Mouse (Mus musculus): ENCODE data around the gene Mpig6b. TPM values are rescaled to one million over a fixed set of nuclear protein-coding genes. Genes with fewer than 3 reads are reported as not detected.

The Mpig6b gene
- total RNA-seq (2021) = under 1 TPM; 0.22 to 0.90 TPM
- long read RNA-seq, experiment 1 = 0 reads
- long read RNA-seq, experiment 2 = 0 reads

DNA sequence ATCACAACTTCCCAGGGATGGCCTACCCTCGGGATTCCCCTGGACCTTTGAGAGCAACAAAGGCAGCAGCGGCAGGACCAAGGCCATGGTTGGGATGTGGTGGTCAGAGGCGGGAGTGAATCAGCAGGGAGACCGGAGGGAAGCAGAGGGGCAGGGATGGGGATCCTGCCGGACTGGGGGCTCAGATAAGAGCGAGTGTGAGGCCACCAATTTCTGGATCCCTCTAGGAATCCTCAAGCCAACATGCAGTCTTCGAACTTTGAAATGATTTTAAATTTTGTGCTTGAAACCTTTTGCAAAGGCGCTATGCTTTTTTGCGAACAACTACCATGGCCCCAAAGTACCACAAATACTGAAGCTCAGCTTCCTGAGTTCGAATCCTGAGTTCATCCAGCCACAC lies at the start of gene Mpig6b:
Mpig6b (minus strand) TSS at position 101 of the 400 bp plus-strand sequence.
- no peak for DNase-seq (ENCODE audit: low spot score in 2 of 2)

DNA sequence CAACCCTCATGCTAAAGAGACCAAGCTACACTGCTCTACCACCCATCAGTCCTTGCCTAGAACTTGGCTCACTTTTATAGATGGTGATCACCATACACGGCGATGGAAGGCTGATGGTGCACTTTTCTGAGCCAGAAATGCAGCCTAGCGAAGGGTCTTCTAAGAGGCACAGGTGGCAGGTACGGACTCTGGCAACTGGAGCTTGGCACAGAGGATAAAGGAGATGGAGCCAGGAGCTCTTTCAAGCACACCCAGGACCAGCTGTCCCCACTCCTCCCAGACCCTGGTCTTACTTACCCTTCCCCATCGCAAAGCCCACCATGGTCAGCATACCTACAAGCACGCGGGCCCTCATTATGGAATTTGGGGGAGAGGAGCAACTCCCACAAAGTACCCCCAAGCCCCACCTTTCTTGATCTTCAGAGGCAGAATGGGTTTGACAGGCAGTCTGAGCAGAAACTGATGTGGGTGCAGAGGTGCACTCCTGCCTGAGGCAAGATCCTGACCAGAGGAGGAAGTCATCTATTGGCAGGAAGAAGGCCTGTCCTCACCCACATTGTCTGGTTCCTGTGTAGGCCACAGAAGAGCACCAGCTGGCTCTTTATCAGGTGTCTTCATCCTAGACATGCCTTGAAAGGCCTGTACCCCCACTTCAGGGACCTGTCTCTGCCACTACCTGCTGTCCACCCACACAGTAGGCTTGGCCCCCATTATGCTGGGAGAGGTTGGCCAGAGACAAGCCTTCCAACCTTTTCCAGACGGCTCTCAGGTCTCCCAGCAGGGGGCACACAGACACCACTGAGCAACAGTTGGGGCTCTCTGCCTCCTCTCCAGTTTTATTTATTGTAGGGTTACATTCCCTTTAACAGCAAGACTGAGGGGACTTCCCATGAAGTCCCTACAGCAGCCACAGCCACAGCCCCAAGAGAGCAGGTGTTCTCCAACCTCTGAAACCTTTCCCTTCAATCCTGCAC lies 49.3 kb upstream of the Mpig6b start, which contains the start of gene Ly6g5b:
Ly6g5b (minus strand) TSS at position 383 of the 974 bp plus-strand sequence.
- no peak for DNase-seq (ENCODE audit: low spot score in 2 of 2)

DNA sequence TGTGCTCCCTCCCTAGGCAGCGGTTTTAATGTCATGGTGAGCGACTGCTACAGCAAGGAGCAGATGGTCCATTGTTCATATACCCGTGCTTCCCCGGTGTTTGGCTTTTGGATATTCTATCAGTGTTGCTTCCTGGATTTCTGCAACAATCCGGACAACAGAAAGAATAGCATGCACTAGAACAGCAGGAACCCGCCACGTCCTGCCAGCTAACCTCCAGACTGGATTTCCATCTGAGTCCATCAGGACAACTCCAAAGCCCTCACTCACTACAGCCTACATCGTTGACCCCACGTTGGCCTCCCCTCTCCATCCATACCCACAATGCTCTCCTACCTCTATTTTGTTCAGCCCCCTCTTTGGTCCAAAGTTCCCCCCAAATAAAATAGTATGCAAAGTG lies 45.8 kb upstream of the Mpig6b start:
- no peak for DNase-seq (ENCODE audit: low spot score in 2 of 2)

DNA sequence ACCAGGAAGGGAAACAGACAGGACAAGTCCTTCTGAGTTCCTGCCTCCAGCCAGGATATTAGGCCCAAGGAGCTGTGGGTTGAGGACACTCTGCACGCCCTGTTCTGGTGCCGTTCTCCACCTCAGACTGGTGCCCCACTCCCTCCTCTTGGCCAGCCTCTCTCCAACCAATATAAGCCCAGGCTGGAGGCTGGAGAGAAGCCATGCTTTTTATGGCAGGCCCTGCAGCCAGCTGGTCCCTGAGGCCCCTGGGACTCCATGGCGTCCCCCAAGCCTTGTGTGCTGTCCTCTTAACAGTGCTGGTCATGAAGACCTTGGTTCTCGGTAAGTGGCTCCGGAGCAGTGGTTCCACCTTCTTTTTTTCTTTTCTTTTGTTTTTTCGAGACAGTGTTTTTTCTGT lies 42.1 kb upstream of the Mpig6b start, which contains the start of gene Ly6g5c:
Ly6g5c (plus strand) TSS at position 183 of the 400 bp plus-strand sequence.
- no peak for DNase-seq (ENCODE audit: low spot score in 2 of 2)

DNA sequence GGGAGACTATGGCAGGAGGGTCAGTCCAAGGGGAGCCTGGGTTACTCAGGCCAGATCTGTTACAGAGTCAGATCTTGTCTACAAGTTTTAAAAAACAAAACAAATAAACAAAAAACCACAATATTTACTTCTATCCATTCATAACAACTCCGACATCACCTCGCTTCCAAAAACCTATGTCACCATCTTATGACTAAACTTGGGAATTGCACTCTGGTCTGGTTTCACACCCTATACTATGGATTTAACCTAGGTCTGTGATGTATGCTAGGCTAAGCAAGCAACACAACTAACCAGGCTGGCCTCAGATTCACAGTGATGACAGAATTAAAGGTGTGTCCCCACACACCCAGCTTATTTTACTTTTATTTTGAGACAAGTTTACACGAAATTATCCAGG lies 40.5 kb upstream of the Mpig6b start:
- no peak for DNase-seq (ENCODE audit: low spot score in 2 of 2)

DNA sequence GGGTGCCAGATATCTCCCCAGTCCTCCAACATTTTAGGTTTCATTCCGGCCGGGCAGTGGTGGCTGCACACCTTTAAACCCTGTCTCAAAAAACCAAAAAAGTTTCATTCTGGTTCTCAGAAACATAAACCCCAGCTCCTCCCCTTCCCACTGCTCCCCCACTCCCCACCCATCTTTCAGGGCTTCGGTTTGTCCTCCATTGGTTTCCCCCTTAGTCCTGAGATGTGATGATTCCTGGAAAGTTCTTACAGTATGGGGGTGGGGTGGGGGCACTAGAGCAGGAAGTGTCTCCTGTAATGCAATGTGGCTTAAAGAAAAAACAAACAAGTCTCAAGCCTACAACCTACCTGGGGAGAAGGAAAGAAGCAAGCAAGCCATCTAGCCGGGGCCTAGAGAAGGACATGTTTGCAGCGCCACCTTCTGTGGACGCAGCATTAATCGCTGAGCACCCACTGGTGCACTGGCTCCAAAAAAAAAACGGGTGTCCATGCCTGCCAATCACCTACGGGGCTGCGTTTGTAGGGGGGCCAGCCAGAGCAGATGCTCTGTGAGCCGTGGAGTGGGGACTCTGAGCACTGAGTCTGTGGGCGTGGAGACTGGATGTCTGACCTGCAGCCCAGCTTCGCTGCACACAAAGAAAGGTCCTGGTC lies 39.9 kb upstream of the Mpig6b start:
- no peak for DNase-seq (ENCODE audit: low spot score in 2 of 2)

DNA sequence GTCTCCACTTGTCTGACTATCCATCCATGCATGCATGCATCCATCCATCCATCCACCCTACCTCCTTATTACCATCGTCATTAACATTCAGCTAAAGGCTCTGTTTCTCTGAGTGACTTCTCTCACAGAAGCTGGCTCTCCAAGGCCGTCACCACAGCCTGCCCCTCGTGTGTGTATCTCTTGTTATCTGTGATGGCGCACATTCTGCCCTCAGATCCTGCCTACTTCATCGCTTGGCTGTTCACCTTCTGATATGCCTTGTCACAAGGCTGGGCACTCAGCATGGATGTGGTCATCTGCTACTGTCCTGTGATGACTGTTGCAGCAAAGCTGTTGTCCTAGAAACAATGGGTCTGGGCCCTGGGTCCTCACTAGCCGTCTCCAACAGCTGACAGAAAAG lies 38.8 kb upstream of the Mpig6b start:
- no peak for DNase-seq (ENCODE audit: low spot score in 2 of 2)

DNA sequence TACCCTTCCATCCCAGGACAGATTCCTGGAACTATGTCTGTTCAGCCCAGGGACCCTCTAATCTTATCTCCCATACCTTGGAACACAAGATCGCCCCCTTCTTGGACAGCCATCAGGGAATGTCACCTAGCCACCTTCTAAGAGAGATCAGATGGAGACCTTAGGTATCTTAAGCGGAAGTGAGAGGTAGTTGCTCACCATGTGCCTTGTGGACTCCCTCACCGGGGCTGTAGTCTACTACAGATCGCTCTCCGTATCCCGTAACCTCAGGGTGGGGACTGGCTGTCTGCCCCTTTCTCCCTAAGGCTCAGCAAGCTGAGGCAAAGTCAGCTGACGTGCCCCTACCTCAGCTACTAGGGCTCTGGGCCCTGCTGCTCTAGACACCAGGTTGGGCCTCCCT lies 38.1 kb upstream of the Mpig6b start:
- no peak for DNase-seq (ENCODE audit: low spot score in 2 of 2)

DNA sequence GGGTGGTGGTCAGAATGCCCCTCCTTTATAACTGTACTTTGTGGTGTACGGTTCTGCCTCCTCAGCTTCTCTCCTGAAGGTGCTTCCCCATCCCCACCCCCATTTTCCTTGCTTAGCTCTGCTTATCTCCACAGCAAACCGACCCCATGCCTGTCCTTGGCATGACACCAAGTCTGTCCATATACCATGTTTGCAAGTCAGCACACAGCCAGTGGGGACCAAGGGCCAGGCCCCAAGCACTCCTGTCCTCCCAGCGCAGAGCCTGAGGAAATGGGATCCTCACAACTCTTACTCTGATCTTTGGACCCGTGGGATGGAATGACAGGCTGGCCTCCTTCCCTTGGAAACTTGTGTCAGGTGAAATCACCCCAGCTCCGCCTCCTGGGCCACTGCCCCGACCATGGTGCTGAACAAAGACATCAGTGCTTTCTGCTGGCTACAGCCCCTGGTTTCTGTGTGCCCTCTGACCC lies 37.3 kb upstream of the Mpig6b start:
- no peak for DNase-seq (ENCODE audit: low spot score in 2 of 2)

DNA sequence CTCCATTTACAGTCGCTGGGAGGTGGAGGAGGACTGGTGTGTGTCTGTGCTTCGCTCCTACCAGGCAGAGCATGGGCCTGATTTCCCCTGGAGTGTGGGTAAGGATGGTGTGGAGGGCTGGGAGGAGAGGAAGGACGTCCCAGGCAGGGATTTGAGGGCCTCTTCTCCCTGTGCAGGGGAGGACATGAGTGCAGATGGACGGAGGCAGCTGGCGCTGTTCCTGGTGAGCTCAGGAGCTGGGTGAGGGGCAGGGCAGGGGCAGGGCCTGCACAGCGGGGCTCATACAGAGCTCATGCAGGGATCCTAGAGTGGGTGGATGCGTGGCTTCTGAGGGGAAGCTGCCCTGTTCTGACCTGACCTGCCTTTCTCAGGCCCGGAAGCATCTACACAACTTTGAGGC lies 36.3 kb upstream of the Mpig6b start:
- no peak for DNase-seq (ENCODE audit: low spot score in 2 of 2)

DNA sequence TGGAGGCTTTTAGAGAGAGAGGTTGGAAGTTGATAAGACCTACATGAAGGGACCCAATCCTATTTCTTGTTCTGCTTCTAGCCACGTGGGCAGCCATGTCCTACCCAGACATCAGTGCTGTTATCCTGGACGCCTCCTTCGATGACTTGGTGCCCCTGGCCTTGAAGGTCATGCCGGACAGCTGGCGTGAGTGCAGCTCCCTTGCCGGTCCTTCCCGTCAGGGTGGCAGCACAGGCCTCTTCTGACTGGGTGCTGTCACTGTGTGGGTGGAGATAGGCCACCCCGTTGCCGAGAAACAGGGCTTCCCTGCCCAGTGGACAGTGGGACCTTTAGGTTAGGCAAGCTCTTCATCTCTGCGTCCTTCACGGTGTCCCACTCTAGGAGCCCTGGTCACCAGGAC lies 35.2 kb upstream of the Mpig6b start:
- no peak for DNase-seq (ENCODE audit: low spot score in 2 of 2)

DNA sequence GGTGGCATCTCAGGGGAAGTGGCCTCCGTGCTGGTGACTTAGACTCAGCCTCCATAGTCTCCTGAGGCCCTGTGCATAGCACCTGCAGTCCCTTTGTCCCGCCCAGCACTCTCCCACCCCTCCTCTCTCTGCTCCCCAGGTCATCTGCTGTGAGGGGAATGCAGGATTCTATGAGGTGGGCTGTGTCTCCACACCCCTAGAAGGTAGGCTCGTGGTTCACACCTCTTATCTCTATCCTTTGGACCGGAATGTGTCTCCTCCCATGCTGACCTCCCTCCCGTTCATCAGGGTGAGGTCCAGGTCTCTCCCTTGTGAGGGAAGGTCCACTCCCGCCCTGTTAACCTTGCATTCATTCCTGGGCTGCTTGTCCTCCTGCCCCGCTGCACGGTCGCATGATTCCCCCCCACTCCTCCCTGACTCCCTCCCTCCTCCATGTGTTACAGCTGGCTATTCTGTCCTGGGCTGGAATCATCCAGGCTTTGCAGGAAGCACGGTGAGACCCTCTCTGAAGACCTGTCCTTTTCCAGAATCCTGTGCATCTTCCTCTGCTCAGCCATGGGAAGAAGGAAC lies 34.3 kb upstream of the Mpig6b start:
- DNase-seq (ENCODE audit: low spot score in 2 of 2) = no peak

DNA sequence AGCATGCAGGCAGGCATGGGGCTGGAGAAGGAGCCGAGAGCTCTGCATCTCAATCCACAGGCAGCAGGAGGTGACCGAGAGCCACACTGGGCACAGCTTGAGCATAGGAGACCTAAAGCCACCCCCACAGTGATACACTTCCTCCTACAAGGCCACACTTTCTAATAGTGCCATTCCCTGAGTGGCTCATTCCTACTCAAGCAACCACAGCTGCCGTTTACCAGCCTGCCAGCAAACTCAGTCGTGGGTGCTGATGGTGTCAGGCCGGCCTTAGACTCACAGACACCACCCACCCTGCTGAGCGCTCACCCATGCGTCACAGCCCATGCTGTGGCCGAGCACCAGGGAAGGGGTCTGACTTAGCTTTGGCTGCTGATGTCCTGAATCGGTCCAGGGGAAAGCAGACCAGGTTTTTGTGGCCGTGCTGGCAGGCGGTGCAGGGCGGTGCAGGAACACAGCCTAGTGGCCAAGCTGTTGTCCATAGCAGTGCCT lies 31.2 kb upstream of the Mpig6b start:
- no peak for DNase-seq (ENCODE audit: low spot score in 2 of 2)

DNA sequence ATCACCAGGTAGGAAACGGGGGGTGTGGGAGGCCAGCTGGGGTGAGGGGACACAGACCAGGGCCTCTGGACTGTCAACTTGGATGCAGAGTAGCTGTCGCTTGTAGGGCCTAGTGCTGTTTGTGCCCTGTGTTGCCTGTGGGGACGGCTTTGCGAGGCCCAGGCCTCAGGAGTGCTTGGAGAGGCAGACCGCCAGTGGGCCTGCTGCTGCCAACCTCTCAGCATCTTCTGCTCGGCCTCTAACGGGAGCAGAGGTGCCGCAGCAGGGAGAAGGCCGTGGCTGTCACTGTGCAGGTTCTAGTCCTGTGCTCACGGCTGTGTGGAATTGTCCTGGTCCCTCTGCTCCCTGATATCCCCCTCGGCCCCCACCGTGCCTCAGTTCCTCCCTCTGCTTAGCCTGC lies 30.6 kb upstream of the Mpig6b start:
- DNase-seq (ENCODE audit: low spot score in 2 of 2) = no peak

DNA sequence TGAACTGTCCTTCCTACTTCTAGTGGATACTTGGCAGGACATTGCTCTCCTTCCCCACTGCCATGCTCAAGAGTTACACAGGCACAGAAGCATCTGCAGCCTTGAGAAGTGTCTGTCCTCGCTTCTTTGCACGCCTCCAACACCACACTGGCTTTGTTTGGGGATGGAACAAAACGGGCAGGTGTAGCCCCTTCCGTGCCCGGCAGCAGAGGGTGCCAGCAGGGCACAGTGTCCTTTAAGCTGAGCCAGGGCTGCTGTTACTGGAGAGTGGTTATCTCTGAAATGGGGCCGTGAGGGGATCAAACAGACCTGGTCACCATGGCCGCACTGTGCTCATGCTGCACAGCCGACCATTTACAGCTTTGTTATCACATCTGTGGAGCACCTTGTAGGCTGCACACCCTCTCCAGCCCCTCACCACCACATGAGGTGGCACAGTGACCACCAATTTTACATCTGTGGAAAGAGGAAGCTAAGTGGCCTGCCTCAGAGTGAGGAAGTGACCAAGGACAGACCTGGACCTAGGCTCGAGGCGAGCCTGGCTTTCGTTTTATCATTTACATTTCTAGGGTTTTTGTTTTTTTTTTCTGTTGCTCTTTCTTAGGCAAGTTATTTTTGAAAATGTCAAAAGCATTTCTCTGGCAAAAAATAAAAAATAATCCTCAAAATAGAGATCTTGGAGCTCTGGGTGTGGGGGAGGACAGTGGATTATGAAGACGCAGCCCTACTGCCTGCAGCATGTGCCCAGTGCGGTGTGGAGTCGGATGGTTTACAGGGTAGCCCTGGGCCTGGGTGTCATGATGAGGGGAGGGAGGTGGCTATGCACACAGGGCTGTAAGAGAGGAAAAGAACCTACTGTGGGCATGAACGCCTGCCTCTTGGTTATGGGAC lies 28.7 kb upstream of the Mpig6b start:
- no peak for DNase-seq (ENCODE audit: low spot score in 2 of 2)

DNA sequence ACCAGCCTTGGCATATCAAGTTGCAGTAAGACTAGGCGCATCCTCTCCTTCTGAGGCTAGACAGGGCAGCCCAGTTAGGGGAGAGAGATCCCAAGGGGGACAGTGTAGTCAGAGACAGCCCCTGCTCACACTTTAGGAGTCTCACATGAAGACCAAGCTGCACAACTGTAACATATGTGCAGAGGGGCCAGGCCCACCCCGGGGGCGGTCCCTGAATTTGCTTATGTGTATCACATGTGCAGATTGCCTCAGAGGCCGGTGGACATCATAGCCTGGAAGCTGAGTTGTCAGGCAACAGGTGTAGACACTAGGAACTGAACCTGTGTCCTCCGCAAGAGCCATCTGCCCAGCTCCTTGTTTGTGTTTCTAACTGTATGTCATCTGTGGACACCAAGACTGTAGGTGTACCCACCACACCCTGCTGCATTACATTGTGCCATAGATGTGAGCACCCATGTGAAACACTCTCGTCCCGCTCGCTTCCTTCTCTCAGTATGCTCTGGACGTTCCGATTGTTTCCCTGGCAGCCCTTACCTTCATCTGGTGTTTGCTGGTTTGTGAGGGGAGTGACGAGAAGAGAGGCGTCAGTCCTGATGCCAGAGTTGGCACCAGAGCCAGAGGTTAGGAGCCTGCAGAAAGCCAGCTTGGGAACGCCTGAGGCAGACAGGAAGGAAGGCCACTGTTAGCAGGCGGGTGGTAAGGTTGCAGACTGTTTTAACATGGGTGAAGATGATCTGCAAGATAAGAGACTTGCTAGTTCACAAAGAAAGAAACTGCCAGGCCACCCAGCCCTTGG lies 26.6 kb upstream of the Mpig6b start:
- no peak for DNase-seq (ENCODE audit: low spot score in 2 of 2)

DNA sequence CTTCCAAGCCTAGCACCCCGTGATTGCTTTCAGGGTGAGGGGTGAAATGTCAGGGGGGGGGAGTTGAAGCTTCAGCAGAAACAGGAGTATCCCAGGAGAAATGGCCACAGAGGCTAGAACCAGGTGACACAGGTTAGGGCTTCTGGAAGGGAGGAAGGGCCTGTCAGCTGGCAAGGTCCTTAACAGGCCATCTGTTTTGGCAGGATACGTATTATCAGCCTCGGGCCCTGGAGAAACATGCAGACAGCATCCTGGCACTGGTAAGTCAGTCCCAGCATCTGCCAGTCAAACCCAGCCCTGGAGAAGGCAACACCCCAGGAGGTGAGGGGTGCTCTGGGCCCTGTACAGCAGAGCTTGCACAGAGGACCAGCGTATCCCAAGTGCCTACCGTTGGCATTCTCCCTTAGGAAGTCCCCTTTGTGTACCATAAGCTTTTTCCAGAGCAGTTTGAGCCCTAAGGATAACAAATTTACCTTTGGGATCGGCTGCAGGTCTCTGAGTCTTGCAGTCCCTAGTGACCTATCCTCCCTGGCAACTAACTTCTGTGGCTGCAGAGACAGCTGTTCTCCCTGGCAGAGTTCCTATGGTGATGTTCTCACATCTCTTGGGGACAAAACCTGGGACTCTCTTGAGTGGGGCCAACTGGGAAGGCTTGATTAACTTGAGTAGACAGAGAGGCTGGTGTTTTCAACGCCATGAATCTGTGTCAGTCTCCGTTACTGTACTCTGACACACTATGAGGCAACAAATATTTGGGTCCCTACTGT lies 24.4 kb upstream of the Mpig6b start:
- DNase-seq (ENCODE audit: low spot score in 2 of 2) = no peak

DNA sequence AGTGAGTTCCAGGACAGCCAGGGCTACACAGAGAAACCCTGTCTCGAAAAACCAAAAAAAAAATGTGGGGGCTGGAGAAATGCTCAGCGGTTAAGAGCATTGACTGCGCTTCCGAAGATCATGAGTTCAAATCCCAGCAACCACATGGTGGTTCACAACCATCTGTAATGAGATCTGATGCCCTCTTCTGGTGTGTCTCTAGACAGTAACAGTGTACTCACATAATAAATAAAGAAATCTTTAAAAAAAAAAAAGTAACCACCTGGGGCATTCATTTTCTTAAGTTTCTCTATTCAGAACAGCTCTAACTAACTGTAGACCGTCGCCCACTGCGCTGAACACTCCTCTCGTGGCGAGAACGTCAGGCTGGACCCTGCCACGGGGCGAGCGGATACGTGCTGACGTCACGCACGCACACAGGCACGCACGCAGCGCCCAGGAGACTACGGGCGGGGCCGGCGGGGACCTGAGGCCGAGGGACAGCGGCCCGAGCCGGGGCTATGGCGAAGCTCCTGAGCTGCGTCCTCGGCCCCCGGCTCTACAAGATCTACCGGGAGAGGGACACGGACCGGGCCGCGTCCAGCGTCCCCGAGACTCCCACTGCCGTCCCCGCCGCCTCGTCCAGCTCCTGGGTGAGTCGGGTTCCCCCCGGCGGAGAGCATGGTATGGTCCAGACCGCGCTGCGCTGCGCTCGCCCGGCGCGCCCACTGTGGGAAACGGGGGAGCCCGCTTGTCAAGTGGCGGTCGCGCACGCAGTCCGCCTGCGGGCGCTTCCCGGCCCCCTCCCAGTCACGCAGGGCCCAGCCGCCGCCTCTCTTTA lies 23.1 kb upstream of the Mpig6b start, which contains the start of gene Abhd16a:
Abhd16a (plus strand) TSS at position 439 of the 820 bp plus-strand sequence.
- peak; percentile 84 to 87 for DNase-seq (ENCODE audit: low spot score in 2 of 2)
